Mouse (Mus musculus): ENCODE measurements around the gene Fgf23.

The Fgf23 gene

DNA sequence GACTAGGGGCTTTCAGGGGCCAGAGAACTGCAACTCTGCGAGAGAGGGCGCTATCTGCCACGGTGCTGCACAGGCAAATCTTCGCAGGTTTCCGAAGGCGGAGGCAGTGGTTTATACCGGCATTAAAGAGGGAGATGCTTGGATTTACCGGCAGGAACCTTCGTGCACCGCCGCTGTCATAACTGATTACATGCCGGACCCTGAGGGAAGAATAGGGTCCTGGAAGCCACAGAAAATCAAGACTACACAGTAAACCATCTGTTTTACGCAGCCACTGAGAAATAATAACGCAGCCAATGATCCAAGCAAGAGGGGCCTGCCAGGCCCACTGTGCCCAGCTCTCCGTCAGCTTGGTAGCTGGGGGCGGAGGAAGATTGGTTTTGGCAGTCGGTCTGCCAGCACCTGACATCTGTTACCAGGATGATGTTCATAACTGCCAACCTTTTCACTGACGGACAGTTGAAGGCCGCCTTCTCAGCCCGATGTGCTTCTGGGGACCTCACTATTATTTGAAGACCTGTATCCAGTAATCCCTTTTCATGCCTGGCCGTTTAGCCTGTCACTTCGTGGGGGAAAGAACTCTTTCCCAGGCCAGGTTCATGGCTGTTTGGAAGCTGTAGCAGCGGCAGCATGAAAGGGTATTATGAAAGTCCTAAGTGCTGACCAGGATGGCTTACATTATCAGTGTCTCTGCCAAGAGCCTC is 42.2 kb downstream of the Fgf23 start:
- DNase-seq = no peak

DNA sequence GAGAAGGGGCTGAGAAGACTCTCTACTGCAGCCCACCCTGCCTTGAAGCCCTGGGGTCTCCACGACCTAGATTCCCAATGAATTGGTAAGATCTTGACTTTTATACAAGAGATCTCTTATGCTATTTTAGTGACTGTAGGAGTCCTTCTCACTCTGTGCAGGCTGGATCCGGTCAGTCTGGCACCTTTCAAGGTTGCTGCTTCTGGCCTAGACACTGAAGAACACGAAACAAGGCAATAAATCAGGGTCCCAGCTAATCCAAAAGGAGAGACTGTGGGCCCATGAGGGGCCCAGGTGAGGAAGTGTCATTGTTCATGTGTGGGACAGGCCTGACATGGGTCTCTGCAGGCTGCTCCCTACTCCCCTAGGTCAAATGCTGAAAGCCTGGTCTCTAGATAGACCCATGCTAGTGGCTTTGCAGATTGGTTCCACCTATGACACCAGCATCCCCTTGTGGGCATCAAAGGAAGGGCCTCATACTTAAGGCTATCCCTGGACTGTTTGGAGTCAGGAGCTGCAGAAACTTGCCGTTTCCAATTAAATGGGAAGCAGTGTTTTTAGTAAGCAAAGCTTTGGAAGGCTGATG is 49.6 kb downstream of the Fgf23 start:
- DNase-seq = no peak

DNA sequence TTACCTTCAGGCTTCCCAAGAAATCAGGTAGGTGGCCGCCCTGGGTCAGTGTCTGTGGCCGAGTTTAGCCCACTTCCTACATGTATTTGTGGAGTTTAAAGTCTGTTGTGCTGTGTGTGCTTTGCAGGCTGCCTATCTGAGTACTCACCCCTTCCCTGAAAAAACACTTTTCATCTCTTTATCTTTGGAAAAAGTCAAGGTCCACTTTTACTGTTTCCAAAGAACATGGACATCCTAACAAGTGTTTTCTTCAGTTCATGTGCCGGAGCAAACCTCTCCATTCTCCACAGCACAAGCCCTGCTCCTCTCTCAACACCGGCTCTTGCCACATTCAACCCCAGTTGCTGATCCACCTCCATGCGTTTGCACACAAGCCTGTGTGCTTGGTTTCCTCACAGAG is 50.3 kb downstream of the Fgf23 start:
- DNase-seq = no peak

- no peak for DNase-seq
Measured at GRCm38 (mm10) chr6:127123506-127123905, 50.8 kb downstream of the Fgf23 start.

DNA sequence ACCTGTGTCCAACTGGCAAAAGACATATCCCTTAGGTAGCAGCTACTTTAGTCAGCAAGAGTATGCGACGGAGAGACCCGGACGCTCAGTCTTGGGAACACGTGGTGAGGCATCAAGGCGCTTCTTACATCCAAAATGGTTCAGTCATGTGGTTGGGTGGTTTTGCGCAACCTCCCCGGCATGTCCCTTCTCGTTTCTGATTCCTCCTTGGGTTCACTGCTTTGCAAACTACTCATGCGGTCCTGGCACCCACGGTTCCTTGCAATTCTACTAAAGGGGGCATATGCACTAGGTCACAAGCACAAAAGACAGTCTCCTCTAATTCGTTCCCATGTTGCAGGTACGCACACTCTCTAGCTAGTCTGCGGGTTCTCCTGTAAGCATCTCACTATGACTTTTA is 57.0 kb downstream of the Fgf23 start:
- DNase-seq = no peak

DNA sequence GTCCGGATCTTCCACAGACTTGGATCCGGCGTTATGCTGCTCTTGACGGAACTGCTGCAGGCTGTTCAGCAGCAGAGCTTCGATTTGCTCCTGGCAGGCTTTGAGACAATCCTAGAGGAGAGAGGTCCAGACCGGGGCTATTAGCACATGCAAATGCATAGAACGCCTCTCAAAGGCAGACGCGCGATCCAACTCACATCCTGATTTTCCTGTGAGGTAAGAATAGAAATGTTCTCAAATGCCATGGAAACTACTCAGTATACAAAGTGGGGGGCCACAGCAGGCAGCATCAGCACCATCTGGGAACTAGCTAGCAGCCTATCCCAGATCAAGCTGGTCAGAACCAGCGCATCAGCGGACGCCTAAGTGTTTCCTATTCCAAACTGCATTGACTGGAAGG is 57.7 kb downstream of the Fgf23 start:
- no peak for DNase-seq
